Mouse (Mus musculus): Measurements from ENCODE around the gene Zg16.

GRCm38 (mm10) chr7:127093914-127094313 is 6.8 kb upstream of the Zg16 start:
- TF ChIP-seq CTCF (IDR thresholded peaks at IDR 0.05; ENCODE audit: borderline replicate concordance, control insufficient read depth, extremely low read depth, insufficient read depth, low read length, poor library complexity) (no peak), POLR2A (IDR thresholded peaks at IDR 0.05; ENCODE audit: control insufficient read depth, extremely low read depth, insufficient read depth, low read length, poor library complexity) (no peak)
